Mouse (Mus musculus) layer of hippocampus, adult 11-12 months (tissue): ENCODE measurements around the gene Nol6.
"Not testable (repeated sequence)": the region's sequence is repeated elsewhere in the genome, so short reads cannot be mapped to it uniquely, and the experiment has no call there.

Experiments used
- DNase-seq: peaks from one replicate; pipeline ENCODE4 v3.0.0; 2022; ENCODE audit warnings: low spot score

Nol6 gene

GRCm38 (mm10) chr4:41082803-41083202, 41.5 kb downstream of the Nol6 start:
- DNase-seq: not testable (repeated sequence)

- DNase-seq: no peak
These were observed 42.5 kb downstream of the Nol6 start for GRCm38 (mm10) chr4:41081733-41082132.

GRCm38 (mm10) chr4:41078726-41079125, 45.5 kb downstream of the Nol6 start:
- DNase-seq: no peak

- DNase-seq: no peak
These were observed 49.8 kb downstream of the Nol6 start for GRCm38 (mm10) chr4:41074461-41074860.

- no peak for DNase-seq
These were observed 51.0 kb downstream of the Nol6 start for GRCm38 (mm10) chr4:41073008-41073817.

GRCm38 (mm10) chr4:41071500-41072429, 52.5 kb downstream of the Nol6 start:
- no peak for DNase-seq

GRCm38 (mm10) chr4:41065196-41065595, 59.1 kb downstream of the Nol6 start:
- no peak for DNase-seq
